Mouse (Mus musculus) limb, embryonic 14.5 days (tissue): ENCODE measurements around the gene Dgke. TPM values are rescaled to one million over a fixed set of nuclear protein-coding genes. Genes with fewer than 3 reads are reported as not detected.

Experiments
- ATAC-seq: fragments of 200-750 bp; cut with Nextera tagmentation; 2 replicates; pipeline ENCODE4 v1.8.0; 2017; ENCODE audit warnings: low read depth, moderate number of reproducible peaks, moderate TSS enrichment; ENCODE audit not compliant: low FRiP score
- DNase-seq: peaks from one replicate; pipeline ENCODE4 v3.0.0-alpha.2; 2015; ENCODE audit warnings: low spot score
- H3K27ac ChIP-seq: fragments of 300-500 bp; sonication (generic); replicated peaks from 2 replicates; pipeline ENCODE4 v1.5.1; 2014; ENCODE audit warnings: low read depth, mild to moderate bottlenecking, low read length, moderate library complexity, mixed read lengths
- H3K27me3 ChIP-seq: fragments of 300-500 bp; sonication (generic); 2 replicates; pipeline ENCODE4 v1.6.1; 2014; ENCODE audit warnings: low read length, mixed read lengths; ENCODE audit not compliant: control insufficient read depth, insufficient read depth
- H3K36me3 ChIP-seq: fragments of 300-500 bp; sonication (generic); 2 replicates; pipeline ENCODE4 v1.6.1; 2014; ENCODE audit warnings: mild to moderate bottlenecking, low read length, moderate library complexity, mixed read lengths; ENCODE audit not compliant: control insufficient read depth, insufficient read depth
- H3K4me1 ChIP-seq: fragments of 300-500 bp; sonication (generic); 2 replicates; pipeline ENCODE4 v1.6.1; 2014; ENCODE audit warnings: antibody characterized with exemption, low read length, mixed read lengths; ENCODE audit not compliant: control insufficient read depth, insufficient read depth
- H3K4me2 ChIP-seq: fragments of 300-500 bp; sonication (generic); replicated peaks from 2 replicates; pipeline ENCODE4 v1.6.1; 2014; ENCODE audit warnings: low read depth, mild to moderate bottlenecking, low read length, moderate library complexity; ENCODE audit not compliant: severe bottlenecking
- H3K4me3 ChIP-seq: fragments of 300-500 bp; sonication (generic); replicated peaks from 2 replicates; pipeline ENCODE4 v1.5.1; 2014; ENCODE audit warnings: low read length
- H3K9ac ChIP-seq: fragments of 300-500 bp; sonication (generic); 2 replicates; pipeline ENCODE4 v1.6.1; 2014; ENCODE audit warnings: mild to moderate bottlenecking, low read depth, low read length, moderate library complexity; ENCODE audit not compliant: severe bottlenecking
- H3K9me3 ChIP-seq: fragments of 300-500 bp; sonication (generic); 2 replicates; pipeline ENCODE4 v1.6.1; 2016; ENCODE audit warnings: low read length; ENCODE audit not compliant: control insufficient read depth
- POLR2A ChIP-seq: fragments of 200-500 bp; IDR thresholded peaks from 2 replicates; pipeline ENCODE4 v1.8.0; 2012; ENCODE audit warnings: inconsistent platforms, mild to moderate bottlenecking, moderate library complexity, borderline replicate concordance; ENCODE audit not compliant: insufficient read depth, insufficient read length; ENCODE audit errors: extremely low read depth
- WGBS: fragments of 180-500 bp; shearing (Covaris S2); extraction: QIAGEN DNeasy Blood & Tissue Kit; methylation state at CpG from one replicate; pipeline ENCODE4 v1.1.7; 2014; 5-methylcytosine and 5-hydroxymethylcytosine counted together
- polyA plus RNA-seq, 2 experiments: library from polyadenylated mRNA; depleted of rRNA in 1 of 2; stranded (reverse) in 1 of 2; unstranded in 1 of 2; fragments of >200 nt; fragmentation: Nextera tagmentation in 1 of 2; extraction: Ambion mirVana in 1 of 2; gene quantifications; 2 replicates each; pipeline versions ENCODE4 v1.2.1 to v1.2.3; 2012 to 2014

Dgke gene
- polyA plus RNA-seq, 2 experiments, result 3.3 to 6.2 TPM

GRCm38 (mm10) chr11:89073541-89073940 lies 6.9 kb upstream of the Dgke start, which contains the start of gene Gm525:
Gene Gm525 (plus strand): TSS chr11:89073841.
- TF ChIP-seq POLR2A, result no peak
- no peak for ATAC-seq
- Histone ChIP-seq H3K36me3 (no peaks in the 10 kb centered on the region), H3K4me1 (no peaks in the 10 kb centered on the region), H3K9me3 (no peaks in the 10 kb centered on the region), H3K4me3 (no peak within 1 kb of the TSS), H3K27me3 (no peaks in the 10 kb centered on the region), H3K27ac (no peak within 1 kb of the TSS), H3K4me2 (no peak within 1 kb of the TSS), H3K9ac (no peak within 1 kb of the TSS)
- 77% methylated on average over 8 of the region's 8 CpGs for WGBS
- no peak for DNase-seq

- Histone ChIP-seq H3K9me3 (no peaks in the 10 kb centered on the region), H3K4me3 (no peak overlapping the region), H3K9ac (no peak overlapping the region), H3K4me1 (no peaks in the 10 kb centered on the region), H3K36me3 (no peaks in the 10 kb centered on the region), H3K4me2 (no peak overlapping the region), H3K27me3 (no peaks in the 10 kb centered on the region), H3K27ac (no peak overlapping the region)
- no peak for TF ChIP-seq POLR2A
- DNase-seq (no peak), ATAC-seq (no peak)
- WGBS, result 63% methylated on average over 5 of the region's 5 CpGs
These were observed 4.9 kb upstream of the Dgke start for GRCm38 (mm10) chr11:89071522-89071921.

GRCm38 (mm10) chr11:89069303-89069702 lies 2.7 kb upstream of the Dgke start:
- no peaks in the 10 kb centered on the region for H3K27me3 ChIP-seq
- 22% methylated on average over 6 of the region's 6 CpGs for WGBS

GRCm38 (mm10) chr11:89068649-89069048 lies 2.0 kb upstream of the Dgke start:
- ATAC-seq, result no peak
- no peak overlapping the region for H3K9ac ChIP-seq
- DNase-seq, result no peak
- no peak overlapping the region for H3K4me3 ChIP-seq
- no peaks in the 10 kb centered on the region for H3K9me3 ChIP-seq
- H3K36me3 ChIP-seq, result no peaks in the 10 kb centered on the region
- TF ChIP-seq POLR2A, result no peak
- no peak overlapping the region for H3K4me2 ChIP-seq
- WGBS, result 86% methylated on average over 14 of the region's 14 CpGs
- no peaks in the 10 kb centered on the region for H3K4me1 ChIP-seq
- H3K27me3 ChIP-seq, result no peaks in the 10 kb centered on the region
- H3K27ac ChIP-seq, result no peak overlapping the region

More at GRCm38 (mm10) chr11:89069303-89069702, 2.7 kb upstream of the Dgke start:
- H3K4me3 ChIP-seq, result no peak overlapping the region
- no peak for ATAC-seq
- H3K9me3 ChIP-seq, result no peaks in the 10 kb centered on the region
- DNase-seq, result peak; percentile 31
- no peaks in the 10 kb centered on the region for H3K36me3 ChIP-seq
- no peak overlapping the region for H3K9ac ChIP-seq
- no peak overlapping the region for H3K4me2 ChIP-seq
- H3K4me1 ChIP-seq, result no peaks in the 10 kb centered on the region
- no peak overlapping the region for H3K27ac ChIP-seq
- TF ChIP-seq POLR2A, result no peak

GRCm38 (mm10) chr11:89067871-89068490 lies 1.3 kb upstream of the Dgke start:
- H3K9ac ChIP-seq, result no peak overlapping the region
- H3K27me3 ChIP-seq, result no peaks in the 10 kb centered on the region
- no peaks in the 10 kb centered on the region for H3K36me3 ChIP-seq
- H3K27ac ChIP-seq, result no peak overlapping the region
- ATAC-seq (no peak), DNase-seq (no peak)
- H3K4me1 ChIP-seq, result no peaks in the 10 kb centered on the region
- H3K4me3 ChIP-seq, result no peak overlapping the region
- WGBS, result 66% methylated on average over 11 of the region's 11 CpGs
- H3K4me2 ChIP-seq, result no peak overlapping the region
- H3K9me3 ChIP-seq, result no peaks in the 10 kb centered on the region
- TF ChIP-seq POLR2A, result no peak

GRCm38 (mm10) chr11:89067301-89067822 lies 712 bp upstream of the Dgke start:
- H3K36me3 ChIP-seq, result no peaks in the 10 kb centered on the region
- H3K4me2 ChIP-seq, result no peak overlapping the region
- no peaks in the 10 kb centered on the region for H3K4me1 ChIP-seq
- H3K27me3 ChIP-seq, result no peaks in the 10 kb centered on the region
- H3K4me3 ChIP-seq, result no peak overlapping the region
- ATAC-seq, result no peak
- no peak for TF ChIP-seq POLR2A
- H3K9me3 ChIP-seq, result no peaks in the 10 kb centered on the region
- DNase-seq, result no peak
- H3K9ac ChIP-seq, result no peak overlapping the region
- WGBS, result 75% methylated on average over 6 of the region's 6 CpGs
- H3K27ac ChIP-seq, result no peak overlapping the region
